Mouse (Mus musculus) heart, adult 9 months (tissue): ENCODE data around the gene Klrg1.

ENCODE experiments used
- DNase-seq, 2 experiments: peaks; one replicate each; pipeline ENCODE4 v3.0.0; 2022; ENCODE audit warnings: low spot score in 2 of 2

Klrg1 gene

DNA sequence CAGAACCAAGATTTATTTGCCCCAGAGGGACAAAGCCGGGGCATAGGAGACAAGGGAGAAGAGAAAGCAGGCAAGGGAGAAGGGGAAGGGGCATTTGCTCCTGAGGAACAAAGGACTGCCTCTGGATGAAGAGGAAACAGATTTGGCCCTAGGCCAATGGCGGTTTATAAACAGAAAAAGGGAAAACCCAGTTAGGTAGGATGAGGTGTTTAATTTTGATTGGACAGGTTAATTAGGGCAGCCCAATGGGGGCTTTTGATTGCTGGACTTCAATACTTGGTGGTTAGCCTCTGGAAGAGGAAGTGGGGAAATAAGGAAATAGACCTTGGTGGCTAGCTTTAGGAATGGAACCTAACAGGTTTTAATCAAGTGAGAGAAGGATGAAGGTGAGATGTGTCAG, 9.5 kb upstream of the Klrg1 start:
- DNase-seq: no peak

DNA sequence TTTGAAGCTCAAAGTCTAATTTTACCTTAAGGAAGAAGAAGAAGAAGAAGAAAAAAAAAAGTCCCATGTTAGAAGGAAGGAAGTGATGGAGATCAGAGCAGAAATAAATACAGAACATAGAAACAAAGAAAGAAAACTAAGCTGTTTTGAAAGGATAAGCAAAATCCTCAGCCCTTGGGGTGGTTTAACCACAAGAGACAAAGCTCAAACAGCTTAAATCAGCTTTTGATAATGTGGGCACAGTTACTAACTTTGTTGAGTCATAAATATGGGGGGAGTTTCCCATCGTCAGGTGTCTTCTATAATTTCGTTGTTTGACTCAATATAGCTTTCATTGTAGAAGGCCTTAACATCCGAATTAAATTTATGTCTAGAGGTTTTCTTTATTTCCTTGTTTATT, 9.1 kb upstream of the Klrg1 start:
- DNase-seq: no peak

GRCm38 (mm10) chr6:122291264-122291663, 8.6 kb upstream of the Klrg1 start:
- no peak for DNase-seq

GRCm38 (mm10) chr6:122290253-122290652, 7.6 kb upstream of the Klrg1 start:
- DNase-seq: no peak

DNA sequence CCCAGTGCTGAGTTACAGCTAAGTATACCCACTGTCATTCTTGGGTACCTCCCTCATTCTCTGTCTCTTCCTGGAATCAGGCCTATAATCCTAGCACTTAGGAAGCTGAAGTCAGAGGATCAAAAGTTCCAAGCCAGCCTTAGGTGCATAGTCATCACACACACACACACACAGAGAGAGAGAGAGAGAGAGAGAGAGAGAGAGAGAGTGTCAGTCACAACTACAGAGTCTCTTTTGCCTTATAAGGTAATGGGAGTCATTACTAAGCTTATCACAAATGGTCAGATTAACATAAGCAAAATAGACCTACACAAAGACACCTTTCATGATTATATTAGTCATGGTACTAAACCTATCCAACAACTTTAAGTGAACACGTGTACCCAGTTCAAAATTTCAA, 6.6 kb upstream of the Klrg1 start:
- DNase-seq: no peak

GRCm38 (mm10) chr6:122288263-122288662, 5.6 kb upstream of the Klrg1 start:
- no peak for DNase-seq

DNA sequence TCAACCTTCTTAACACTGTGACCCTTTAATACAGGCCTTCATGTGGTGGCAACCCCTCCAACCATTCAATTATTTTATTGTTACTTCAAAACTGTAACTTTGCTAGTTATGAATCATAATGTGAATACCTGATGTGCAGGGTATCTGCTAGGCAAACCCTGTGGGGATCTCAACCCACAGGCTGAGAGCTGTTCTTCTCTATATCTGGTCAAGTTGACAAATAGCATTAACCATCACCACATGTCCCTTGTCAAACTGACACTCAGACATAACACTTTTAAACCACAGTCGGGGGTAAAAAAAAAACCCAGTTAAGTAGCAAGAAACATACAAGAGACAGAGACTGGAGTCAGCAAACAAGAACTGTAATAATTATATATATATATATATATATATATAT, 2.1 kb upstream of the Klrg1 start:
- no peak for DNase-seq

DNA sequence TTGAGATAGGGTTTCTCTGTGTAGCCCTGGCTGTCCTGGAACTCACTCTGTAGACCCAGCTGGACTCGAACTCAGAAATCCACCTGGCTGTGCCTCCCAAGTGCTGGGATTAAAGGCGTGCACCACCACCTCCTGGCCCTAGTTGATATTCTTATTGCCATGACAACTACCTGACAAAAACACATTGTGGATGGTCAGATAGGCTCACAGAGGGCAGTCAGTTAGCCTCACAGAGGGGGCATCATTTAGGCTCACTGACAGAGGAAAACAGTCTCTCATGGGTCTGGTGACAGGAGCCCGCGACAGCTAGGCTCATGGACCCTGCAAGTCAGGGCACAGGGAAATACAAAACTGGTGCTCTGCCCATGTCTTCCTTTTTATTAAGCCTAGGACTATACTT, 1.6 kb upstream of the Klrg1 start:
- DNase-seq: no peak

- no peak for DNase-seq
Observed at GRCm38 (mm10) chr6:122283429-122283828, 747 bp upstream of the Klrg1 start.

DNA sequence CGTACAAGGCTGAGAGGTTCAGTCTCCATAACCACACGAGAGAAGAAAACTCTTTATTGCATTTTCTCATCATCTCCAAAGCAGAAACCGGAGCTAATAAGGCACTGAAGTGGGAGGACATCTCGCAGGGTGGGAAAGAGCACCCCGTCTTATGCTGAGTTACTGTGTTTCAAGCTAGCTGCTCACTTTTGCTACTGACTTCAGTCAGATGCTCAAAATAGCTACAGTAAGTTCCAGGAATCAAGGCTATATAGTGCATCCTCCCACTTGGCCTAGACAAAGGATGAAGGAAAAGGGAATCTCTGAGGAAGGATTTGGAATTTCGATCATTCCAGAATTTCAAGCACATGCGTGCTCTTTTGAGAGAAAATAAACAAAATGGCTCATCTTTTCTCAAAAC, 6.1 kb downstream of the Klrg1 start:
- DNase-seq: no peak

DNA sequence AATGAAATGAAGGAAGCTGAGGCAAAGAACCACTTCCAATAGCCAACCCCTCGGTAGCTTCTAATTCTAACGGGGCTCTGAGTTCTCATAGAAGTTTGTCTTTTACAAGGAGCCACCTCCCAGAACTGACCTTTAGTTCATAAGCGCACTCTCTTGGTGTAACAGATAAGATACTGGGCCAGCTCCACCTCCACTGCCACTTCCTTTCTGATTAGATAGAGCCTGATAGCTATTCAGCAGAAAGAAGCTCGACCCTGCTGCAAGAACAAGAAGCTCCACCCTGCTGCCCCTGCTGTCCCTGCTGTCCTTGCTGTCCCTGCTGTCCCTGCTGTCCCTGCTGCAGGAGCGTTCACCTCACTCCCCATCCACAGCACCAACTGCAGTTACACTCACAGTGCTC, 8.1 kb downstream of the Klrg1 start:
- no peak for DNase-seq

DNA sequence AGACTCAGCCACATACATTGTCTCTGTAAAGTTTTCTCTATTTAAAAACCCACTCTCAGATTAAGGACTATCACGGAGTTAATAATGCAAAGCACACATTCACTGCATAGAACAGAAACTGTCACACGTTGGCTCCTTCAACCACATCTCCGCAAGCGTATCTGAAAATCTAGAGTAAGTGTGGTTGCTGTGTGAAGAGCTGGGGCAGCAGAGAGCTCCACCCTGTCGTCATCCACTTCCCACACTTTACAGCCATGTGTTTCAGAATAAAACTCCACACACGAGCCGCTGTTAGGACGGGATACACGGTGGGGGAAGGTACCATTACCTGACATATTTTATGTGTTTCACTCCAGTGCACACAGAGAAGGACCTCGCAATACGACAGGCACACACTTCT, 12.5 kb downstream of the Klrg1 start:
- no peak for DNase-seq

GRCm38 (mm10) chr6:122269170-122269569, 13.5 kb downstream of the Klrg1 start:
- no peak for DNase-seq

GRCm38 (mm10) chr6:122268561-122268960, 14.1 kb downstream of the Klrg1 start:
- peak in 1 of 2 experiments; percentile 15 for DNase-seq

DNA sequence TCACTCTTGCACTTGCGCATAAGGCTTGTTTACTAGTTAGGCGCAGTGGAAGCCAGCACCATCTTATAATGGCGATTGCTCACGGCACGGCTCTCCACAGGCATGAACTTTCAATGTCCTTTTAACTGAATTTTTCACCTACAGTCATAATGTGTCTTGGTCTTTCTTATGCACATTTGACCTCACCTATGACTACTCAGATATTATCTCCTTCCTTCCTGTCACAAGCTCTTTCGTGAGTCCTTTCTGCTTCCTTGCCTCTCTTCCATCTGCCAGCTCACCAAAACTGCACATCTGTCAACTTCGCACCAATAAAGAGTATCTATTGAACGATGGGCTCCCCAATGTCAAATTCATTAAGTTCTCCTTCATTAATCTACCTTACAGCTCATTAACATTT, 20.1 kb downstream of the Klrg1 start:
- DNase-seq: no peak

GRCm38 (mm10) chr6:122252146-122252545, 30.5 kb downstream of the Klrg1 start:
- no peak for DNase-seq

- no peak for DNase-seq
Observed at GRCm38 (mm10) chr6:122250033-122250432, 32.6 kb downstream of the Klrg1 start.
